ENCODE assay signal across 16 mouse cellular contexts in the genomic region with DNA sequence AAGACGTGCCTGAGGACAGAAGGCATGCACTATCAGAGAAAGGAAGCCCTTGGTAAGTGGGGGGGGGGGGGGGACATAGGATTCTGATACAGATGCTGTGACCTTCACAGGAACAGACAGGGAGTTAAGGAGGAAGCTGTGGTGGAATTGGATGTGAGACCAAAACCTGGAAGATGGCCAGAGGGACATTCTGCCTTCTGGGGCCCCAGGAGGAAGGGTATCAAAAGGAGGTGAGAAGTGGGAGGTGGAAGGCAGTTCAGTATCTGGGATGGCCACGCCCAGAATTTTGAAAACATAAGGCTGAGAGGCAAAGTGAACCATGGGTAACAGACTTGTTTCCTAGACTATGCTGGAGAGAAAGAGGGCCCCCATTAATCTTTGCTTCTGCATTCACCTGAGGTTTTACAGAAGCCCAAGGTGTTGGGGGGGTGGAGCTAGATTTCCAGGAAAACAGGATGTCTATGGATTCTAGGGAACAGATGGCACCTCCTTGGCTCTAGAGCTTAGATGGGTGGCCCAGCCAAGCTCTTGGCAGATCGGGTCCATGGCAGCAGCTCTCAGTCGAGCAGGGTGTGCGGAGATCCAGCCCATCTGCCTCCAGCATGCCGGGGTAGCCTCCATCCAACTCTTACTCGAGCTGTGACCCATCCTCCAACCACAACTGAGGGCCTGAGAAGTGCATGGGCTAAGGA. TPM values are rescaled to one million over a fixed set of nuclear protein-coding genes. Genes with fewer than 3 reads are reported as not detected.
DNase-seq lines count a peak whose midpoint lies in the region; ATAC-seq and TF ChIP-seq lines count a peak whose summit lies in the region.
"Had no signal": no experiment of that assay in that cellular context is flagged by ENCODE, and none has a peak within 500 bp of the region (broad histone marks: within the 10 kb centered on the region; RNA-seq: fewer than 3 reads in every experiment).

No protein-coding gene starts in this region.

- no peak overlapping the region for H3K4me2 ChIP-seq in forebrain, embryonic 15.5 days (replicated peaks)
- no peak overlapping the region for H3K4me2 ChIP-seq in forebrain, embryonic 12.5 days
- H3K4me2 ChIP-seq in forebrain, embryonic 16.5 days (ENCODE audit: low read length), result no peak overlapping the region
- H3K4me2 ChIP-seq: midbrain, embryonic 13.5 days had no signal

- TF ChIP-seq POLR2A in lung, adult 2 months (IDR thresholded peaks at IDR 0.05; ENCODE audit: borderline replicate concordance, extremely low read depth, low read depth, low read length), result no peak

- TF ChIP-seq CTCF in lung, adult 2 months (IDR thresholded peaks at IDR 0.05; ENCODE audit: insufficient read depth, low read length), result no peak

- peak; percentile 55 for ATAC-seq in forebrain, embryonic 15.5 days (replicated peaks)
- no peak for ATAC-seq in forebrain, embryonic 12.5 days (ENCODE audit: low FRiP score)
- ATAC-seq in forebrain, embryonic 16.5 days, result peak; percentile 57
- ATAC-seq: intestine, postnatal 0 days; midbrain, embryonic 13.5 days; Patski had no signal

- no peak overlapping the region for H3K4me3 ChIP-seq in forebrain, embryonic 15.5 days
- H3K4me3 ChIP-seq in forebrain, embryonic 12.5 days (replicated peaks), result no peak overlapping the region
- no peak overlapping the region for H3K4me3 ChIP-seq in lung, adult 2 months (replicated peaks; ENCODE audit: extremely low read depth, low read depth, low read length)
- no peak overlapping the region for H3K4me3 ChIP-seq in forebrain, embryonic 16.5 days (replicated peaks; ENCODE audit: low read length)
- no peak overlapping the region for H3K4me3 ChIP-seq in heart, embryonic 10.5 days
- H3K4me3 ChIP-seq: midbrain, embryonic 13.5 days had no signal

- no peaks in the 10 kb centered on the region for H3K36me3 ChIP-seq in forebrain, embryonic 15.5 days
- no peaks in the 10 kb centered on the region for H3K36me3 ChIP-seq in forebrain, embryonic 12.5 days (replicated peaks)
- H3K36me3 ChIP-seq in forebrain, embryonic 16.5 days (ENCODE audit: control insufficient read depth, insufficient read depth), result no peaks in the 10 kb centered on the region
- H3K36me3 ChIP-seq in heart, embryonic 10.5 days, result peaks cover 17% of the 10 kb centered on the region
- H3K36me3 ChIP-seq: midbrain, embryonic 13.5 days had no signal

- peaks cover 68% of the 10 kb centered on the region for H3K4me1 ChIP-seq in forebrain, embryonic 15.5 days
- peaks cover 31% of the 10 kb centered on the region for H3K4me1 ChIP-seq in forebrain, embryonic 12.5 days
- no peaks in the 10 kb centered on the region for H3K4me1 ChIP-seq in lung, adult 2 months (ENCODE audit: control insufficient read depth, insufficient read depth, low read length)
- H3K4me1 ChIP-seq in forebrain, embryonic 16.5 days (replicated peaks; ENCODE audit: control insufficient read depth, insufficient read depth, low read length), result peaks cover 59% of the 10 kb centered on the region
- H3K4me1 ChIP-seq in heart, embryonic 10.5 days, result peaks cover 20% of the 10 kb centered on the region

- no peak overlapping the region for H3K9ac ChIP-seq in forebrain, embryonic 15.5 days (replicated peaks)
- H3K9ac ChIP-seq in forebrain, embryonic 12.5 days, result no peak overlapping the region
- no peak overlapping the region for H3K9ac ChIP-seq in forebrain, embryonic 16.5 days (replicated peaks; ENCODE audit: low read depth, low read length)

- peak; percentile 32 for DNase-seq in lung, postnatal 10 days
- DNase-seq in lung, adult 2 months, result no peak
- peak; percentile 90 for DNase-seq in cerebellum, adult 11-12 months
- DNase-seq in heart, embryonic 10.5 days (ENCODE audit: low spot score), result no peak
- no peak for DNase-seq in embryo, embryonic 11 days
- DNase-seq: heart, adult 18-20 months; heart, postnatal 14 days; kidney, postnatal 14 days; liver; right cerebral cortex, postnatal 4 days had no signal

- peak overlapping the region; percentile 84 for H3K27ac ChIP-seq in forebrain, embryonic 15.5 days (replicated peaks)
- no peak overlapping the region for H3K27ac ChIP-seq in forebrain, embryonic 12.5 days
- H3K27ac ChIP-seq in forebrain, embryonic 16.5 days (ENCODE audit: low read length), result peak overlapping the region; percentile 43
- H3K27ac ChIP-seq in heart, embryonic 10.5 days, result no peak overlapping the region

- H3K9me3 ChIP-seq in forebrain, embryonic 15.5 days, result no peaks in the 10 kb centered on the region
- H3K9me3 ChIP-seq in forebrain, embryonic 12.5 days, result no peaks in the 10 kb centered on the region
- H3K9me3 ChIP-seq in forebrain, embryonic 16.5 days (ENCODE audit: control insufficient read depth, low read length), result no peaks in the 10 kb centered on the region
- H3K9me3 ChIP-seq in heart, embryonic 10.5 days, result no peaks in the 10 kb centered on the region
- H3K9me3 ChIP-seq: midbrain, embryonic 13.5 days had no signal

- no peaks in the 10 kb centered on the region for H3K27me3 ChIP-seq in forebrain, embryonic 15.5 days
- no peaks in the 10 kb centered on the region for H3K27me3 ChIP-seq in forebrain, embryonic 12.5 days
- H3K27me3 ChIP-seq in forebrain, embryonic 16.5 days (replicated peaks; ENCODE audit: control insufficient read depth, insufficient read depth, low read length), result no peaks in the 10 kb centered on the region
- no peaks in the 10 kb centered on the region for H3K27me3 ChIP-seq in heart, embryonic 10.5 days (ENCODE audit: insufficient read depth, poor library complexity, severe bottlenecking)
- H3K27me3 ChIP-seq: midbrain, embryonic 13.5 days; Patski had no signal

- 67% methylated on average over 7 of the region's 7 CpGs for WGBS in forebrain, embryonic 15.5 days
- WGBS in forebrain, embryonic 12.5 days, result 78% methylated on average over 7 of the region's 7 CpGs
- 72% methylated on average over 7 of the region's 7 CpGs for WGBS in lung, adult 2 months
- 53% methylated on average over 7 of the region's 7 CpGs for WGBS in forebrain, embryonic 16.5 days
- WGBS in heart, embryonic 10.5 days, result 75% methylated on average over 7 of the region's 7 CpGs

RNA-seq across cellular contexts. Expression of gene Nav1, which starts 2.6 kb away (rescaled TPM):
- polyA plus RNA-seq in forebrain, embryonic 15.5 days (2015; fragmentation: Nextera tagmentation; extraction: Ambion mirVana), result 48.1 and 51.1 TPM in 2 replicates
- polyA plus RNA-seq in forebrain, embryonic 12.5 days (2016; fragmentation: Nextera tagmentation; extraction: Ambion mirVana), result 32.4 and 37.9 TPM in 2 replicates
- 19.8 and 21.2 TPM in 2 replicates for polyA plus RNA-seq in lung, adult 2 months (2012; rRNA removed)
- 48.6 and 62.6 TPM in 2 replicates for polyA plus RNA-seq in forebrain, embryonic 16.5 days (2015; fragmentation: Nextera tagmentation; extraction: Ambion mirVana)
- polyA plus RNA-seq in heart, embryonic 10.5 days (2016; fragmentation: Nextera tagmentation; extraction: Ambion mirVana), result 26.5 and 33.0 TPM in 2 replicates

Comparison
In these comparisons a context has a peak if more than half of its experiments do, and no peak if none do; other contexts are left out.
1. H3K27ac ChIP-seq: peak in forebrain, embryonic 15.5 days (single experiment) and forebrain, embryonic 16.5 days (single experiment); none in forebrain, embryonic 12.5 days (single experiment) and heart, embryonic 10.5 days (single experiment).
2. DNase-seq: peak in lung, postnatal 10 days (single experiment) and cerebellum, adult 11-12 months (single experiment); none in lung, adult 2 months (single experiment), heart, embryonic 10.5 days (single experiment) and embryo, embryonic 11 days (single experiment).